Mouse (Mus musculus) kidney, adult 10 weeks (tissue): ENCODE data around the gene Zbtb22. TPM values are rescaled to one million over a fixed set of nuclear protein-coding genes. Genes with fewer than 3 reads are reported as not detected.

Source experiments
- polyA plus RNA-seq: library from polyadenylated mRNA; stranded (reverse); fragments of 350-450 nt; fragmentation: Illumina TruSeq; extraction: RNeasy Lipid Tissue Mini Kit (QIAGEN cat#74804); gene quantifications from one replicate; pipeline ENCODE4 v1.2.3, GENCODE M21; 2014; ENCODE audit warnings: low read depth, low replicate concordance

Zbtb22 gene
- 1.3 TPM for polyA plus RNA-seq

DNA sequence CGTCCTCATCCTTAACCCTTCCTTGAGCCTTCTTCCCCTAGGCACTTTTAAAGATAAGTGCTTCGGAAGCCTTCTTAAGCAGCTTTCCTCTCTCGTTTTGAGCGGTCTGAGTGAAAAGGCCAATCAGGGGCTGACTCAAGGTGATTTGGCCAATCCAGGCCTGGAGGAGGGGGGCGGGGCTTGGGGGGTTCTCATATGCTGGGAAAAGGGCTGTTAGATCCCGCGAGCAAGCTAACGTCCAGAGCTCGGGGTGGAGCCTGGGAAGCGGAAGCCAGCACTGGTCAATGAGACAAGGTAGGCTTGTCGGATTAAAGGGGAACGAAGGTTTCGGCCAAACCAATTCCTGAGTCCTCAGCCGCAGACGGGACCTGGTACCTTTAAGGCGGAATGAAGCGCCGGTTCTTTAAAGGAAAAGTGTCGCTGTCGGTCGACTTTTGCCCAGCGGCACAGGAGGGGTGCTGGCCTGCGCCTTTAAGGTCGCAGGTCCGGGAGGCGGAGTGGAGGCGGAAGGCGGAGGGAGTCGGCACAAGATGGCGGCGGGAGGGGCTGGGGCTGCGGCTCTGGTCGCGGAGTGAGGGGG lies at the start of gene Zbtb22, which contains the start of gene Tapbp:
Zbtb22 (plus strand) TSS at position 234 of the 580 bp plus-strand sequence.
Tapbp (plus strand) TSS at position 229 of the 580 bp plus-strand sequence.

DNA sequence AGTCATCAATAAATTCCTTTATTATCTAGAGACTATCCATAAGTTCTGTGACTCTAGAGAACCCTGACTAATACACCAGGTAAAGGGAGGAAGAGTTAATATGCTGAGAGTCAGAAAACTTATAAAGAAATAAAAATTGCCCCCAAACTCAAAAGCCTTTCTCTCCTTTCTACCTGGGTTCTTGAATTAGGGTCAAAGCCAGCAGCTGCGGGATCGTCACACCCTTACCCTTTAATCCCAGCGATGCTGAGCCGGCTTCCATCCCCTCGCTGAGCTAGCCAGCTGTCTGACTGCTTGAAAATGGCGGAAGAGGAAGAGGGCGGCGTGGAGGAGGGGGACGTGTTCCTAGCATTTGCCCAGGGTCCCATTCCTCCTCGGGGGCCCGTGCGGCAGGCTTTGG lies 42.2 kb upstream of the Zbtb22 start, which contains the start of gene Gm7029:
Gm7029 (plus strand) TSS at position 301 of the 400 bp plus-strand sequence.

DNA sequence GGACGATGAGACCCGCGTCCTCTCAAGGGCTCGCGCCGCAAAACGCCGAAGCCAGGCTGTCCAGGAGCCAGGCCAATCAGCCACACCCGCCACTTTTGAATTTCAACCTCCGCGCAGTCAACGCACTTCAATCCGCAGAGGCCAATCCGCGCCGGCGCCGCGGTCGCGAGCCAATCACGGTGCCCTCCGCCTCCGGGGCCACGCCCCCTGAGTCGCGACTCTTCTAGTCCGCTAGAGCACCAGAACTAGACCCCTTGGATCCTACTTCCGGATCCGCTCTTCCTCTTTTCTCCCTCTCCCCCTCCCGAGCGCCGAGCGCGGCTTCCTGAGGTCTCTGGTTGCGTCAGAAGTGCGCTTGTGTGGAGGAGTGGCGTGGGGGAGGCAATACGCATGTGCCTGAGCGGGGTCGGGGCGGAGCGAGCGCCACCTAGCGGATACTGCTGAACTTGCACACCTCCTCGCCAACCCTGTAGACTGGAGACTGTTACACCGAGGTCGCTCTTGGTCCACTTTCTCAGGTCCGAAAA lies 25.1 kb upstream of the Zbtb22 start, which contains the start of gene Kifc1:
Kifc1 (minus strand) TSS at position 129 of the 527 bp plus-strand sequence.

DNA sequence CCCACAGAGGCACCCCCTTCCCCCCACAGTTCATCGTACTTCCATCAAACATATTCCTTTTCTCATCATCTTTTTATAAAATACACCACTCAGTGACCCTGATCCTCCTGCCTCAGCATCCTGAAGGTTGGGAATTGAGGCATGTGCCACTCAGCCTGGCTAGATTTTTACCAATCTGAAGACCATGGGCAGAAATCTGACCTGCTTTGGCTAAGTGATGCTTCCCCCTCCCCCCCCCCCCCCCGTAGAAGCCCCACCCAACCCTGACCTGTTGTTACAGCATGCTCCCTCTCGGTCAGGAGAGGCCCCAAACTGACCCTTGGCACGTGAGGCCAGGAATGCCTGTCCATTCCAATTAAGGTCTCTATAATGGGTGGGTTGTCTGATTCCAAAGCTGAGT lies 10.9 kb upstream of the Zbtb22 start, which contains the start of gene Platr17:
Platr17 (plus strand) TSS at position 301 of the 400 bp plus-strand sequence.

DNA sequence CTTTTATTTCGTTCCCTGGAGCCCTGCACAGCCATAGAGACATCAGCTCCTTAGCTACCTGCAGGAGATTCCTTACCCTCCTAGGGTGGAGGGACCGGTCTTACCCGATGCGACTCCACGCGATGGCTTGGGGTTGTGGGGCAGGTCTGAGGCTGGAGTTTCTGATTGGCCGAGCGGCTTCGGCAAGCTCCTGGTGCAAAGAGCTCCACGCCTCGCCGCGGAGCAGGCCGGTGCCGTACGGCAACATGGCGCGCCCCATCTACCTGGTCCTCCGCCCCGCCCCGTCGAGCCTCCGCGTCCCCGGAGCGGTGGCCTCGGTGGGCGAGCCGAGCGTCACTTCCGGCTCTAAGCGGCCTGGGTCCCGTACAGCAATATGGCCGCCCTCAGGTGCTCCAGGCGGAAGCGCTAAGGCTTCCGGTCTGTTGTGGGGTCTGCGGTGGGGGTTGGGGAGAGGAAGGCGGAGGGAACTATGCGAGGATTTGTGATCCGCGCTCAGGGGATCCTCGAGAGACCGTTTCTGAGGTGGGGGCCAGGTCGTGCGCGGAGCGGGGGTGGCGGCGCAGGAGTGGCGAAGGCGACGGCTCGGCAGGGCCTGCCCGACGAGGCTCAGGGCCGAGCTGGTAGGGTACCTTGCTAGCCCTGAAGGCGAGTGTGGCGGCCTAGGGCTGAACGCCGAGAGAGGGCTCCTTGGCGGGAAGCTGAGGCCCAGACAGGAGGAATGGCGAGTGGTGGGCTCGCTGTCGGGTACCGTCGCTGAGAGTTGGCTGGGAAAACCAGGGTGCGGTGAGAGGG lies 6.4 kb upstream of the Zbtb22 start, which contains the start of gene Daxx:
Daxx (plus strand) TSS at position 338 of the 792 bp plus-strand sequence.

DNA sequence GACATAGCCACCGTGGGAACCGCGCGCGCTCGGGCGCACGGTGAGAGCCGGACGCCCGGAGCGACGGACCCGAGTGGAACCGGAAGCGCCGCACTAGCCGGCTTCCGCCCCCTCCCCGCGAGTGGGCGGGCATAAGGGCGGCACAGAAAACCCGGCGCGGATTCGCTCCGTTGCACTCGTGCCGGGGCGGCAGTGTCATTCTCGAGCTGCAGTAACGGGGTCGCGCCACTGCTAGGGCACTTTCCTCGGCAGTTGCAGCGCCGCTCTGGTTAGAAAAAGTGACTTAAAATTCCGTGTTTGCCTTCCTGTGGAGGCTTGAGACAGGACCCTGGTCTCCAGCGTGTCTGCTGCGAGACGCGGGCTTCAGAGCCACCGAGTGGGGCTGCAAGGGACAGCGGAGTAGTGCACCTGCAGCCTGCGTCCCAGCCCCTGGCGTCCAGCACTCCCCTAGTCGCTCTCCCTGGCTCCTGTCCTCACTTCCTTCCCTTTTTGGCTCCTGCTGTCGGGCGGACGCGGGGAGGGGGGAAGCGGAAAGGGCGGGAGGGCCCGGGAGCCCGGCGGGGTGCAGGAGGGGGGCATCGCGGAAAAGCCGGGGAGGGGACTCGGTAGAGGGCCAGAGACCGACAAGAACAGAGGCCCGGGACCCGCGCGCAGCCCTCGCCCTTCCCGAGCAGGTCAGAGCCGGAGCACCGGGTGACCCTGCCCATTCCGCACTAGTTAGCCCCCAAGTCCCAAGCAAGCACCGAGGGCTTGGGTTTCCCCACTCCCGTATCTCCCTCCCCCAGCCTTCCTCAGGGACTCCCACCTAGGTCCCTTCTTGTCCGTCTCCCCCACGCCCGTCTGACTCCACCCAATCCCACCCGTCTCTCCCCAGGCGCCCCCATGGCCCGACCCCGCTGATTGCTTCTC lies 13.9 kb downstream of the Zbtb22 start, which contains the start of gene Rgl2:
Rgl2 (plus strand) TSS at position 173 of the 909 bp plus-strand sequence.

DNA sequence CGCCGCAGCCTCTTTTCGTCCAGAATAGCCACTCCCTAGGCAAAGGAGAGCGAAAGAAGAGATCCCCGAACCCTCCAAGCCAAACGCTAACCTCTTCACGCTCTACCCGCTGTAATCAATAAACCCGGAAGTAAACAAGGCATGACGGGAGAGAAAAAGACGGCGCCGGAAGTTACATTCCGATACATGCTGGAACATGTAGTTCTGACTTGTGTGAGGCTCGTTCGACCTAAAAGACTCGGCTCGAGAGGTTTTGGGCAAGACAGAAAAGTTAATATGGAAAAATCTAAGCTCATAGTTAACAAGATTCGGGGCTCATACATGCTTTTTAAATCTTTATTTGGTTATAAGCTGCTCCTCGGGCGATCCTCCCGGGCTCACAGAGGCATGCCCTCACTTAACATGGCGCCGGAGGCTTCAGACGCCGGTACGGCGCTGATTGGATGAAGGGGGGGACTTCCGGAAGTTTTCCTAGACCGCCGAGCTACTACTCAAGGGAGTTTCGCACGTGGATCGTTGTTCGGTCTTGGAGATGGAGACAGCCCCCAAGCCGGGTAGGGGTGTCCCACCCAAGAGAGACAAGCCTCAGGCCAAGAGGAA lies 24.6 kb downstream of the Zbtb22 start, which contains the start of the genes Pfdn6 and Wdr46:
Pfdn6 (minus strand) TSS at position 138 of the 600 bp plus-strand sequence.
Wdr46 (plus strand) TSS at position 455 of the 600 bp plus-strand sequence.

DNA sequence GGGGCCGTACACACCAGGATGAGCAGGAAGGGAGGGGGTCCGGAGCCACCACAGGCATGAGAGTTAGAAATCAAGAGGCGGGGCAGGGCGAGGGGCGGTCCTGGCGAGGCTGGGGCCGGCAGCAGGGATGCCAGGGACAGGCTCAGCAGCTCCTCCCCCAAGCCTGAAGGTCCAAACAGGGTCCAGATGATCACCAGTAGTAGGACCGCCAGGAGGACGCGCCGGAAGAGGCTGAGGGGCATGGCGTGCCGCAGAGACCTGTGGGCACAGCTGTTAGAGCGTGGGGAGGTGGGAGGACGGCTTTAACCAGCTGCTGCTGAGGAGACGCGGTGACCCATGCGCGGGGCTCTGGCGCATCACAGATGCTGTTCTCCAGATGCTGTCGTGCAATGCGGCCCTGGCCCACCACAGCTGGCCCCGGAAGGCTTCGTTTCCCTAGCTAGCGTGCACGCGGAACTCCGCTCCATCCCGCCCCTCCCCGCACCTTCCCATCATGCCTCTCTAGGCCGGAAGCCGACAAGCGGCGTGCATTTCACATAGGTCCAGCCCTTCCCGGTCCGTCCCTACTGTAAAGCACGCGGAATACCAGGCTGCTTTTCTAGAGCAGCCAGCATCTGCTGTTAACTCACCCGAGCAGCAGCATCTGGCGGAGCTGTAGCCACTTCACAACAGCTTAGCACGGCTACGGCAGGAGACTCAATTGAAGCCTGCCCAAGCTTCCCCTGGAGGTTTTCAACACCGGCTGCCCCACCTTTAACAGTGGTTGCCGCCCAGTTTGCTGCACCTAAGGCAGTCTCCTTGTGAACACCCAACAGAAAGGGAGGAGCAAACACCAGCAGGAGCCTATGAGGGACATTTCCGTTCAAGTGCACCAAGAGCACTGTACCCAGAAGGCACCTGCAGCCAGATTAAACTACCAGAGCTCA lies 35.6 kb downstream of the Zbtb22 start, which contains the start of gene B3galt4:
B3galt4 (minus strand) TSS at position 468 of the 926 bp plus-strand sequence.

DNA sequence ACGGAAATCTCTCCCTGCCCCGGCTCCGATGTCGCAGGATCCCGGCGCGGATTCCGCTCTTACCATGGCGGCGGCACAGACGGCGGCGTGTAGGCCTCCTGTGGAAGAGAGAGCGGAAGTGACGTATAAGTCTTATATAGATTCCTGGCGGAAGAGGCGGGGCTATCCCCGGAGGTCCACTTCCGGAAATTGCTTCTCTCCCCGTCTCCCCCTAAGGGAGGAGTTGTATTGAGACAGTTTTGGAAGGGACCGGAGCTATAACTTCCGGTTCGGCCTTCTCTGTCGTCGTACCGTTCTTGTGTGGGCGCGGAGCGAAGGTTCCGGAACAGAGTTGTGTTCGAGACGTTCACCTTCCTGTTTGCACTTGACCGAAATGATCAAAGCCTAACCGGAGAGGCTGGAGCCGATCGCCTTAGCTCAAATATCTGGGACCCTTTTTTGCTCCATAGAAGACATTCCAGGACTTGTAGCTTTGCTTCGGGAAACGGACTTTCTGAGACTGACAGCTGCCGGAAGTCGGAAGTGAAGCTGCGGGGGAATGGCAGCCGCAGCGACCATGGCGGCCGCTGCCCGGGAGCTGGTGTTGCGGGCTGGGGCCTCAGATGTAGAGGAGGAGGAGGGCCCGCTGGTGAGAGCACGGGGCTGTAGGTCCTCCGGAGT lies 40.0 kb downstream of the Zbtb22 start, which contains the start of the genes Vps52 and Rps18:
Vps52 (plus strand) TSS at position 258 of the 660 bp plus-strand sequence.
Rps18 (minus strand) TSS at position 447 of the 660 bp plus-strand sequence.

Other genes with a start within 250 kb of the Zbtb22 start
- gene Hnrnpm, start 229.0 kb upstream of the Zbtb22 start, polyA plus RNA-seq = 305 TPM
- gene March2, start 197.2 kb upstream of the Zbtb22 start, polyA plus RNA-seq = 18.5 TPM
- gene Rab11b, start 155.4 kb upstream of the Zbtb22 start, polyA plus RNA-seq = 15.2 TPM
- 1.4 TPM for gene Angptl4, start 134.1 kb upstream of the Zbtb22 start, polyA plus RNA-seq
- gene Kank3, start 105.4 kb upstream of the Zbtb22 start, polyA plus RNA-seq = 10.2 TPM
- 57.1 TPM for gene Rps28, start 91.3 kb upstream of the Zbtb22 start, polyA plus RNA-seq
- 17.8 TPM for gene Ndufa7, start 91.3 kb upstream of the Zbtb22 start, polyA plus RNA-seq
- gene Cd320, start 72.8 kb upstream of the Zbtb22 start, polyA plus RNA-seq = 6.0 TPM
- gene Gm7029, start 42.1 kb upstream of the Zbtb22 start, polyA plus RNA-seq = not detected
- gene Kifc1, start 25.2 kb upstream of the Zbtb22 start, polyA plus RNA-seq = not detected
- gene Platr17, start 10.8 kb upstream of the Zbtb22 start, polyA plus RNA-seq = not detected
- 5.0 TPM for gene Daxx, start 6.5 kb upstream of the Zbtb22 start, polyA plus RNA-seq
- gene Tapbp, start within 50 bp of the Zbtb22 start, polyA plus RNA-seq = 17.3 TPM
- gene Rgl2, start 13.6 kb downstream of the Zbtb22 start, polyA plus RNA-seq = 1.6 TPM
- gene Pfdn6, start 24.4 kb downstream of the Zbtb22 start, polyA plus RNA-seq = 15.7 TPM
- 0.24 TPM for gene Wdr46, start 24.8 kb downstream of the Zbtb22 start, polyA plus RNA-seq
- gene B3galt4, start 35.6 kb downstream of the Zbtb22 start, polyA plus RNA-seq = not detected
- gene Vps52, start 39.9 kb downstream of the Zbtb22 start, polyA plus RNA-seq = 2.9 TPM
- 17.5 TPM for gene Rps18, start 40.1 kb downstream of the Zbtb22 start, polyA plus RNA-seq
- 78.8 TPM for gene H2-K1, start 84.4 kb downstream of the Zbtb22 start, polyA plus RNA-seq
- gene Ring1, start 108.8 kb downstream of the Zbtb22 start, polyA plus RNA-seq = 0.44 TPM
- gene H2-Ke6, start 112.2 kb downstream of the Zbtb22 start, polyA plus RNA-seq = 3.7 TPM
- 0.73 TPM for gene Slc39a7, start 115.8 kb downstream of the Zbtb22 start, polyA plus RNA-seq
- 0.77 TPM for gene Rxrb, start 115.9 kb downstream of the Zbtb22 start, polyA plus RNA-seq
- not detected for gene Col11a2, start 123.5 kb downstream of the Zbtb22 start, polyA plus RNA-seq
- gene H2-Oa, start 176.4 kb downstream of the Zbtb22 start, polyA plus RNA-seq = not detected
- gene H2-DMa, start 203.6 kb downstream of the Zbtb22 start, polyA plus RNA-seq = not detected
- 167 TPM for gene Brd2, start 206.7 kb downstream of the Zbtb22 start, polyA plus RNA-seq
- 0.44 TPM for gene H2-DMb2, start 227.4 kb downstream of the Zbtb22 start, polyA plus RNA-seq
- gene H2-DMb1, start 237.2 kb downstream of the Zbtb22 start, polyA plus RNA-seq = 7.9 TPM